Mouse (Mus musculus): ENCODE measurements around the gene Elovl5. TPM values are rescaled to one million over a fixed set of nuclear protein-coding genes. Genes with fewer than 3 reads are reported as not detected.

Gene Elovl5
- polyA plus RNA-seq, 1 experiment = 115 TPM

GRCm38 (mm10) chr9:77923774-77924173 is 6.6 kb downstream of the Elovl5 start:
- Histone ChIP-seq H3K9me3 (replicated peaks; ENCODE audit: control insufficient read depth, insufficient read depth, low read length, poor library complexity, severe bottlenecking) (no peaks in the 10 kb centered on the region), H3K9ac (ENCODE audit: low read depth, poor library complexity, severe bottlenecking) (no peak overlapping the region), H3K4me3 (ENCODE audit: low read depth, low read length) (no peak overlapping the region), H3K27me3 (ENCODE audit: control insufficient read depth, insufficient read depth, low read length, poor library complexity, severe bottlenecking) (no peaks in the 10 kb centered on the region), H3K36me3 (ENCODE audit: control insufficient read depth, insufficient read depth, low read length, poor library complexity, severe bottlenecking) (no peaks in the 10 kb centered on the region; the same call in 1 of the 2 replicates), H3K27ac (ENCODE audit: insufficient read depth, low read length) (no peak overlapping the region), H3K4me1 (ENCODE audit: control insufficient read depth, insufficient read depth, low read length) (peaks cover 3% of the 10 kb centered on the region)
- TF ChIP-seq POLR2A (IDR thresholded peaks at IDR 0.05; ENCODE audit: insufficient read depth, low read length) = no peak
- TF ChIP-seq EP300 (IDR thresholded peaks at IDR 0.05; ENCODE audit: insufficient read depth, low read depth, low read length) = no peak
- no peak for TF ChIP-seq CTCF (IDR thresholded peaks at IDR 0.05; ENCODE audit: low read depth, low read length)

GRCm38 (mm10) chr9:77924199-77924598 is 7.0 kb downstream of the Elovl5 start:
- no peaks in the 10 kb centered on the region for H3K27me3 ChIP-seq (ENCODE audit: control insufficient read depth, insufficient read depth, low read length, poor library complexity, severe bottlenecking)
- no peaks in the 10 kb centered on the region for H3K9me3 ChIP-seq (replicated peaks; ENCODE audit: control insufficient read depth, insufficient read depth, low read length, poor library complexity, severe bottlenecking)
- H3K36me3 ChIP-seq (ENCODE audit: control insufficient read depth, insufficient read depth, low read length, poor library complexity, severe bottlenecking) = no peaks in the 10 kb centered on the region; the same call in 1 of the 2 replicates
- H3K27ac ChIP-seq (ENCODE audit: insufficient read depth, low read length) = no peak overlapping the region
- no peak overlapping the region for H3K9ac ChIP-seq (ENCODE audit: low read depth, poor library complexity, severe bottlenecking)
- H3K4me3 ChIP-seq (ENCODE audit: low read depth, low read length) = no peak overlapping the region
- no peak for TF ChIP-seq POLR2A (IDR thresholded peaks at IDR 0.05; ENCODE audit: insufficient read depth, low read length)
- no peak for TF ChIP-seq EP300 (IDR thresholded peaks at IDR 0.05; ENCODE audit: insufficient read depth, low read depth, low read length)
- TF ChIP-seq CTCF (IDR thresholded peaks at IDR 0.05; ENCODE audit: low read depth, low read length) = no peak
- H3K4me1 ChIP-seq (ENCODE audit: control insufficient read depth, insufficient read depth, low read length) = peaks cover 3% of the 10 kb centered on the region

GRCm38 (mm10) chr9:77926151-77926550 is 9.0 kb downstream of the Elovl5 start:
- Histone ChIP-seq H3K36me3 (ENCODE audit: control insufficient read depth, insufficient read depth, low read length, poor library complexity, severe bottlenecking) (no peaks in the 10 kb centered on the region; the same call in 1 of the 2 replicates), H3K27ac (ENCODE audit: insufficient read depth, low read length) (no peak overlapping the region), H3K4me1 (ENCODE audit: control insufficient read depth, insufficient read depth, low read length) (peaks cover 6% of the 10 kb centered on the region), H3K27me3 (ENCODE audit: control insufficient read depth, insufficient read depth, low read length, poor library complexity, severe bottlenecking) (no peaks in the 10 kb centered on the region), H3K9me3 (replicated peaks; ENCODE audit: control insufficient read depth, insufficient read depth, low read length, poor library complexity, severe bottlenecking) (no peaks in the 10 kb centered on the region), H3K9ac (ENCODE audit: low read depth, poor library complexity, severe bottlenecking) (no peak overlapping the region), H3K4me3 (ENCODE audit: low read depth, low read length) (no peak overlapping the region)
- TF ChIP-seq EP300 (IDR thresholded peaks at IDR 0.05; ENCODE audit: insufficient read depth, low read depth, low read length) (no peak), POLR2A (IDR thresholded peaks at IDR 0.05; ENCODE audit: insufficient read depth, low read length) (no peak), CTCF (IDR thresholded peaks at IDR 0.05; ENCODE audit: low read depth, low read length) (no peak)

GRCm38 (mm10) chr9:77926911-77927310 is 9.7 kb downstream of the Elovl5 start:
- Histone ChIP-seq H3K4me3 (ENCODE audit: low read depth, low read length) (no peak overlapping the region), H3K4me1 (ENCODE audit: control insufficient read depth, insufficient read depth, low read length) (peaks cover 6% of the 10 kb centered on the region), H3K9me3 (replicated peaks; ENCODE audit: control insufficient read depth, insufficient read depth, low read length, poor library complexity, severe bottlenecking) (no peaks in the 10 kb centered on the region), H3K27ac (ENCODE audit: insufficient read depth, low read length) (no peak overlapping the region), H3K9ac (ENCODE audit: low read depth, poor library complexity, severe bottlenecking) (no peak overlapping the region), H3K36me3 (ENCODE audit: control insufficient read depth, insufficient read depth, low read length, poor library complexity, severe bottlenecking) (no peaks in the 10 kb centered on the region; the same call in 1 of the 2 replicates), H3K27me3 (ENCODE audit: control insufficient read depth, insufficient read depth, low read length, poor library complexity, severe bottlenecking) (no peaks in the 10 kb centered on the region)
- no peak for TF ChIP-seq EP300 (IDR thresholded peaks at IDR 0.05; ENCODE audit: insufficient read depth, low read depth, low read length)

- Histone ChIP-seq H3K9me3 (replicated peaks; ENCODE audit: control insufficient read depth, insufficient read depth, low read length, poor library complexity, severe bottlenecking) (no peaks in the 10 kb centered on the region), H3K9ac (ENCODE audit: low read depth, poor library complexity, severe bottlenecking) (no peak overlapping the region), H3K4me1 (ENCODE audit: control insufficient read depth, insufficient read depth, low read length) (peaks cover 6% of the 10 kb centered on the region), H3K4me3 (ENCODE audit: low read depth, low read length) (no peak overlapping the region), H3K27me3 (ENCODE audit: control insufficient read depth, insufficient read depth, low read length, poor library complexity, severe bottlenecking) (no peaks in the 10 kb centered on the region), H3K27ac (ENCODE audit: insufficient read depth, low read length) (no peak overlapping the region), H3K36me3 (ENCODE audit: control insufficient read depth, insufficient read depth, low read length, poor library complexity, severe bottlenecking) (no peaks in the 10 kb centered on the region; the same call in 1 of the 2 replicates)
- TF ChIP-seq POLR2A (IDR thresholded peaks at IDR 0.05; ENCODE audit: insufficient read depth, low read length) (no peak), EP300 (IDR thresholded peaks at IDR 0.05; ENCODE audit: insufficient read depth, low read depth, low read length) (no peak), CTCF (IDR thresholded peaks at IDR 0.05; ENCODE audit: low read depth, low read length) (no peak)
Measured at GRCm38 (mm10) chr9:77927431-77927830, 10.3 kb downstream of the Elovl5 start.

GRCm38 (mm10) chr9:77928769-77929168 is 11.6 kb downstream of the Elovl5 start:
- H3K4me1 ChIP-seq (ENCODE audit: control insufficient read depth, insufficient read depth, low read length) = peaks cover 6% of the 10 kb centered on the region
- no peak overlapping the region for H3K27ac ChIP-seq (ENCODE audit: insufficient read depth, low read length)
- TF ChIP-seq EP300 (IDR thresholded peaks at IDR 0.05; ENCODE audit: insufficient read depth, low read depth, low read length) (no peak), POLR2A (IDR thresholded peaks at IDR 0.05; ENCODE audit: insufficient read depth, low read length) (no peak), CTCF (IDR thresholded peaks at IDR 0.05; ENCODE audit: low read depth, low read length) (no peak)

More at GRCm38 (mm10) chr9:77928769-77929168, 11.6 kb downstream of the Elovl5 start:
- Histone ChIP-seq H3K9me3 (replicated peaks; ENCODE audit: control insufficient read depth, insufficient read depth, low read length, poor library complexity, severe bottlenecking) (no peaks in the 10 kb centered on the region), H3K36me3 (ENCODE audit: control insufficient read depth, insufficient read depth, low read length, poor library complexity, severe bottlenecking) (no peaks in the 10 kb centered on the region), H3K27me3 (ENCODE audit: control insufficient read depth, insufficient read depth, low read length, poor library complexity, severe bottlenecking) (no peaks in the 10 kb centered on the region), H3K4me3 (ENCODE audit: low read depth, low read length) (no peak overlapping the region), H3K9ac (ENCODE audit: low read depth, poor library complexity, severe bottlenecking) (no peak overlapping the region)

Measured in ES-Bruce4 (cell line).